Mouse (Mus musculus): ENCODE data around the gene Chrdl1. TPM values are rescaled to one million over a fixed set of nuclear protein-coding genes. Genes with fewer than 3 reads are reported as not detected.

Gene Chrdl1
- 0.24 and 0.34 TPM in 2 replicates for polyA plus RNA-seq (2012; rRNA removed)

GRCm38 (mm10) chrX:143393791-143394369 lies at the start of gene Chrdl1:
Gene Chrdl1 (minus strand): TSS chrX:143394262.

Other genes starting within 250 kb of the Chrdl1 start
- 0.02 TPM in 2 replicates for gene Pak3, start 124.3 kb upstream of the Chrdl1 start, polyA plus RNA-seq (2012; rRNA removed)